Mouse (Mus musculus): ENCODE measurements around the gene Mob4.
"Not testable (repeated sequence)": the region's sequence is repeated elsewhere in the genome, so short reads cannot be mapped to it uniquely, and the experiment has no call there.

Gene Mob4

GRCm38 (mm10) chr1:55130943-55131401 lies at the start of gene Mob4:
Mob4 (plus strand) TSS chr1:55131231.
- in situ Hi-C loops (cut with MboI; ENCODE audit: low pct_unique_long_range_greater_than_20kb in 1 of 2, low sequenced_read_pairs in 2 of 2, unreplicated experiment in 1 of 2), result no loop called here

- in situ Hi-C loops (cut with MboI; ENCODE audit: low pct_unique_long_range_greater_than_20kb in 1 of 2, low sequenced_read_pairs in 2 of 2, unreplicated experiment in 1 of 2), result loop anchor here in 1 of 2 experiments (5.0 kb wide), 1 partner anchor 80 kb away; no protein-coding TSS in a partner anchor
These were observed 48.9 kb upstream of the Mob4 start for GRCm38 (mm10) chr1:55082106-55082505.

- in situ Hi-C loops (cut with MboI; ENCODE audit: low pct_unique_long_range_greater_than_20kb in 1 of 2, low sequenced_read_pairs in 2 of 2, unreplicated experiment in 1 of 2), result loop anchor here in 1 of 2 experiments (5.0 kb wide), 1 partner anchor 56 kb away; no protein-coding TSS in a partner anchor
These were observed 45.2 kb upstream of the Mob4 start for GRCm38 (mm10) chr1:55085781-55086366.

GRCm38 (mm10) chr1:55086868-55087400 lies 44.1 kb upstream of the Mob4 start:
- in situ Hi-C loops (cut with MboI; ENCODE audit: low pct_unique_long_range_greater_than_20kb in 1 of 2, low sequenced_read_pairs in 2 of 2, unreplicated experiment in 1 of 2), result loop anchor here in 1 of 2 experiments (5.0 kb wide), 1 partner anchor 55 kb away; no protein-coding TSS in a partner anchor

- in situ Hi-C loops (cut with MboI; ENCODE audit: low pct_unique_long_range_greater_than_20kb in 1 of 2, low sequenced_read_pairs in 2 of 2, unreplicated experiment in 1 of 2), result loop anchor here in 1 of 2 experiments (5.0 kb wide), 1 partner anchor 55 kb away; no protein-coding TSS in a partner anchor
These were observed 43.6 kb upstream of the Mob4 start for GRCm38 (mm10) chr1:55087401-55087904.

- in situ Hi-C loops (cut with MboI; ENCODE audit: low pct_unique_long_range_greater_than_20kb in 1 of 2, low sequenced_read_pairs in 2 of 2, unreplicated experiment in 1 of 2), result loop anchor here in 1 of 2 experiments (5.0 kb wide), 1 partner anchor 54 kb away; no protein-coding TSS in a partner anchor
These were observed 43.0 kb upstream of the Mob4 start, which contains the start of the genes Hspe1 and Hspd1 for GRCm38 (mm10) chr1:55087932-55088610. Hspe1 (plus strand) TSS chr1:55088132. Hspd1 (minus strand) TSS chr1:55088243.

GRCm38 (mm10) chr1:55088611-55089497 lies 42.2 kb upstream of the Mob4 start:
- in situ Hi-C loops (cut with MboI; ENCODE audit: low pct_unique_long_range_greater_than_20kb in 1 of 2, low sequenced_read_pairs in 2 of 2, unreplicated experiment in 1 of 2), result loop anchor here in 1 of 2 experiments (5.0 kb wide), 1 partner anchor 53 kb away; no protein-coding TSS in a partner anchor

GRCm38 (mm10) chr1:55089498-55090064 lies 41.5 kb upstream of the Mob4 start:
- in situ Hi-C loops (cut with MboI; ENCODE audit: low pct_unique_long_range_greater_than_20kb in 1 of 2, low sequenced_read_pairs in 2 of 2, unreplicated experiment in 1 of 2), result loop anchor here in 1 of 2 experiments (5.0 kb wide), 1 partner anchor 53 kb away; no protein-coding TSS in a partner anchor

- in situ Hi-C loops (cut with MboI; ENCODE audit: low pct_unique_long_range_greater_than_20kb in 1 of 2, low sequenced_read_pairs in 2 of 2, unreplicated experiment in 1 of 2), result no loop called here
These were observed 39.0 kb upstream of the Mob4 start for GRCm38 (mm10) chr1:55092056-55092455.

- in situ Hi-C loops (cut with MboI; ENCODE audit: low pct_unique_long_range_greater_than_20kb in 1 of 2, low sequenced_read_pairs in 2 of 2, unreplicated experiment in 1 of 2), result no loop called here
These were observed 38.6 kb upstream of the Mob4 start for GRCm38 (mm10) chr1:55092469-55092868.

GRCm38 (mm10) chr1:55106919-55107585 lies 24.0 kb upstream of the Mob4 start:
- in situ Hi-C loops (cut with MboI; ENCODE audit: low pct_unique_long_range_greater_than_20kb in 1 of 2, low sequenced_read_pairs in 2 of 2, unreplicated experiment in 1 of 2), result no loop called here

GRCm38 (mm10) chr1:55107644-55108043 lies 23.4 kb upstream of the Mob4 start:
- in situ Hi-C loops (cut with MboI; ENCODE audit: low pct_unique_long_range_greater_than_20kb in 1 of 2, low sequenced_read_pairs in 2 of 2, unreplicated experiment in 1 of 2), result no loop called here

- in situ Hi-C loops (cut with MboI; ENCODE audit: low pct_unique_long_range_greater_than_20kb in 1 of 2, low sequenced_read_pairs in 2 of 2, unreplicated experiment in 1 of 2), result no loop called here
These were observed 22.6 kb upstream of the Mob4 start for GRCm38 (mm10) chr1:55108473-55108872.

GRCm38 (mm10) chr1:55109066-55109766 lies 21.8 kb upstream of the Mob4 start:
- in situ Hi-C loops (cut with MboI; ENCODE audit: low pct_unique_long_range_greater_than_20kb in 1 of 2, low sequenced_read_pairs in 2 of 2, unreplicated experiment in 1 of 2), result no loop called here

- in situ Hi-C loops (cut with MboI; ENCODE audit: low pct_unique_long_range_greater_than_20kb in 1 of 2, low sequenced_read_pairs in 2 of 2, unreplicated experiment in 1 of 2), result no loop called here
These were observed 8.0 kb upstream of the Mob4 start for GRCm38 (mm10) chr1:55123046-55123445.

- in situ Hi-C loops (cut with MboI; ENCODE audit: low pct_unique_long_range_greater_than_20kb in 1 of 2, low sequenced_read_pairs in 2 of 2, unreplicated experiment in 1 of 2), result no loop called here
These were observed 7.5 kb upstream of the Mob4 start for GRCm38 (mm10) chr1:55123561-55123960.

- in situ Hi-C loops (cut with MboI; ENCODE audit: low pct_unique_long_range_greater_than_20kb in 1 of 2, low sequenced_read_pairs in 2 of 2, unreplicated experiment in 1 of 2), result not testable (repeated sequence)
These were observed 6.9 kb upstream of the Mob4 start for GRCm38 (mm10) chr1:55124136-55124535.
